Mouse (Mus musculus): ENCODE measurements around the gene Dcdc2a. TPM values are rescaled to one million over a fixed set of nuclear protein-coding genes. Genes with fewer than 3 reads are reported as not detected.

The Dcdc2a gene
- polyA plus RNA-seq (2014; fragmentation: Nextera tagmentation; extraction: Ambion mirVana): 2.2 and 2.6 TPM in 2 replicates

- peaks cover 2% of the 10 kb centered on the region; the same call in 1 of the 2 replicates for H3K9me3 ChIP-seq (ENCODE audit: control insufficient read depth, low read length)
- 4% methylated on average over 63 of the region's 63 CpGs for WGBS
- no peak within 1 kb of the TSS for H3K27ac ChIP-seq (replicated peaks; ENCODE audit: low read depth, low read length)
- H3K4me2 ChIP-seq (ENCODE audit: low read depth, severe bottlenecking): peak within 1 kb of the TSS; percentile 79
- DNase-seq (ENCODE audit: low spot score) (peak; percentile 47), ATAC-seq (ENCODE audit: insufficient number of reproducible peaks, low FRiP score, low TSS enrichment, low read depth) (peak; percentile 44; the same call in 1 of the 2 replicates)
- H3K4me3 ChIP-seq (ENCODE audit: low read depth, low read length): peak within 1 kb of the TSS; percentile 43
- H3K4me1 ChIP-seq (ENCODE audit: control insufficient read depth, insufficient read depth, low read length): peaks cover 3% of the 10 kb centered on the region; the same call in 1 of the 2 replicates
- no peaks in the 10 kb centered on the region for H3K36me3 ChIP-seq (ENCODE audit: control insufficient read depth, insufficient read depth, low read length)
- peaks cover 32% of the 10 kb centered on the region for H3K27me3 ChIP-seq (ENCODE audit: control insufficient read depth, insufficient read depth, low read length)
- H3K9ac ChIP-seq (ENCODE audit: low read length): peak within 1 kb of the TSS; percentile 35; the same call in 1 of the 2 replicates
Observed at GRCm38 (mm10) chr13:25055873-25056667, at the start of gene Dcdc2a. Dcdc2a (plus strand) TSS chr13:25056004.

GRCm38 (mm10) chr13:25007115-25007514, 48.7 kb upstream of the Dcdc2a start:
- Histone ChIP-seq H3K9me3 (ENCODE audit: control insufficient read depth, low read length) (no peaks in the 10 kb centered on the region), H3K4me3 (ENCODE audit: low read depth, low read length) (no peak overlapping the region), H3K27ac (replicated peaks; ENCODE audit: low read depth, low read length) (no peak overlapping the region), H3K9ac (ENCODE audit: low read length) (no peak overlapping the region), H3K4me1 (ENCODE audit: control insufficient read depth, insufficient read depth, low read length) (no peaks in the 10 kb centered on the region), H3K4me2 (ENCODE audit: low read depth, severe bottlenecking) (no peak overlapping the region), H3K36me3 (ENCODE audit: control insufficient read depth, insufficient read depth, low read length) (peaks cover 4% of the 10 kb centered on the region; the same call in 1 of the 2 replicates), H3K27me3 (ENCODE audit: control insufficient read depth, insufficient read depth, low read length) (no peaks in the 10 kb centered on the region)
- ATAC-seq (ENCODE audit: insufficient number of reproducible peaks, low FRiP score, low TSS enrichment, low read depth) (no peak), DNase-seq (ENCODE audit: low spot score) (no peak)
- 85% methylated on average over 6 of the region's 8 CpGs for WGBS

DNA sequence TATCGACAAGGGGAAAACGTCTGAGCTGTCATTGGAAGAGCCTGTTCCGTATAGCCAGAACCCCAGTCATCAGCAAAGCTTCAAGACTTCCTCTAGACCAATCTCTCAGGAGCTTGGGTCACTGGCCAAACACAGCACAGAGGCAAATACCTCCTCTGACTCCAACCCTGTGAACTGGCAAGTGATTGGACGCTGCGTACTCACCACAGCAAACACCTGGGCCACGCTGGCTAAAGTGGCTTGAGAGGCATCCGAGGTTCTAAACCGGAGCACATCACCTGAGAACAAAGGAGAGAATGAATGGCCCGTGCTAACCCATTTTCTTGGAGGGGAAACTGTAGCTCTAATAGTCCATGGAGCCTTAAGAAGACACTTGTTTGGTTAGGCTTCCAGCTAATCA, 37.5 kb upstream of the Dcdc2a start:
- Histone ChIP-seq H3K9me3 (ENCODE audit: control insufficient read depth, low read length) (no peaks in the 10 kb centered on the region), H3K9ac (ENCODE audit: low read length) (no peak overlapping the region), H3K4me2 (ENCODE audit: low read depth, severe bottlenecking) (no peak overlapping the region), H3K27me3 (ENCODE audit: control insufficient read depth, insufficient read depth, low read length) (no peaks in the 10 kb centered on the region), H3K27ac (replicated peaks; ENCODE audit: low read depth, low read length) (no peak overlapping the region), H3K4me3 (ENCODE audit: low read depth, low read length) (no peak overlapping the region), H3K36me3 (ENCODE audit: control insufficient read depth, insufficient read depth, low read length) (no peaks in the 10 kb centered on the region), H3K4me1 (ENCODE audit: control insufficient read depth, insufficient read depth, low read length) (no peaks in the 10 kb centered on the region)
- no peak for ATAC-seq (ENCODE audit: insufficient number of reproducible peaks, low FRiP score, low TSS enrichment, low read depth)
- WGBS: 88% methylated on average over 9 of the region's 9 CpGs
- DNase-seq (ENCODE audit: low spot score): no peak

DNA sequence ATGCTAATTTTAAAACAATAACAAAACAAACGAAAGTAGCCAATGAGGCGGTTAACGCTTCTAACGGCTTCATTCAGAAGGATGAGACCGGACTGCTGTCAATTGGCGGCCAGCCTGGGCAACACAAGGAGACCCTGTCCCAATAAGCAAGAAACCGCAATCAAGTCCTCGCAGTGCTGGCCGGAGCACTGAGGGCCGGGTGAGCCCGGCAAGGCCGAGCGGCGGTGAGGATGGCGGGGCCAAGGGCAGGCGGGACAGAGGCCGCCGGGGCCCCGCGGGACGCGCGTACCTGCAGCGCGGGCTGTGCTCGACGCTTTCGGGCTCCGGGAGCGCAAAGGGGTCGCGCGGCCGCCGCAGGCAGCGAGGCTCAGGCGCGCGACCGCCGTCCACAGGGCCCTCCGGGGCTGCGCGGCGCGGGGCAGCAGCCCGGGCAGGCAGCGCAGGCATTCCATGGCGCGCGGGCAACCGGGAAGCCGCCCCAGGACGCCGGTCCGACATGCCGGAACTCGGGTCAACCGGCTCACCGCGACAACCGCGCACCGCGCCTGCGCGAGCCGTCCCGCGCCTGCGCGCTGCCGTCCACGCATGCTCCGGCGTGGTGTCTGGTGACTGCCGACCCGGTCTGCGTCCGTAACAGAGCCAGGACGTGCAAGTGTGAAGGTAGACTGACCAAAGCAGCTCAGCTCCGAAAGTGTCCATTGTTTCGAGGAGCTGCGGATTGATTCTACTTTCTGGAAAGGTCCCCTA, 35.8 kb upstream of the Dcdc2a start, which contains the start of gene Mrs2:
Gene Mrs2 (minus strand): TSS at position 587 of the 747 bp plus-strand sequence.
- no peaks in the 10 kb centered on the region for H3K4me1 ChIP-seq (ENCODE audit: control insufficient read depth, insufficient read depth, low read length)
- peak within 1 kb of the TSS; percentile 85 for H3K4me3 ChIP-seq (ENCODE audit: low read depth, low read length)
- DNase-seq (ENCODE audit: low spot score) (peak; percentile 89), ATAC-seq (ENCODE audit: insufficient number of reproducible peaks, low FRiP score, low TSS enrichment, low read depth) (peak; percentile 89)
- no peaks in the 10 kb centered on the region for H3K9me3 ChIP-seq (ENCODE audit: control insufficient read depth, low read length)
- H3K27me3 ChIP-seq (ENCODE audit: control insufficient read depth, insufficient read depth, low read length): no peaks in the 10 kb centered on the region
- H3K27ac ChIP-seq (replicated peaks; ENCODE audit: low read depth, low read length): no peak within 1 kb of the TSS; the same call in 1 of the 2 replicates
- under 1% methylated on average over 77 of the region's 84 CpGs for WGBS
- H3K9ac ChIP-seq (ENCODE audit: low read length): peak within 1 kb of the TSS; percentile 88
- H3K4me2 ChIP-seq (ENCODE audit: low read depth, severe bottlenecking): peak within 1 kb of the TSS; percentile 76
- no peaks in the 10 kb centered on the region for H3K36me3 ChIP-seq (ENCODE audit: control insufficient read depth, insufficient read depth, low read length)

DNA sequence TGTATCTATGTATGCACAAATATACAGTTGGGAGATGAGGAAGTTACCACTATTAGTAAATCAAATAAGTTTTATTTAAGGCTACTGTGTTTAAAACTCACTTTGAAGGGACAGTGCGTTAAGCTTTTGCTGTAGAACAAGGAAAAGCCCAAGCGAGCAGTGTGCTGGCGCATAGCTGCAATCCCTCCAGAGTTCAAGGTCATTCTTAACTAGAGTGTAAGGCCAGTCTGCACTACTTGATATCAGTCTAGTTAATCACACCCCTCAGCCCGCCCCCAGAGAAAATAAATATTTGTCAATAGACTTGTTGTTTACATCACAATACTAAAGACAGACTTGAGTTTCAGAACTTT, 35.3 kb upstream of the Dcdc2a start:
- peak overlapping the region; percentile 76 for H3K4me2 ChIP-seq (ENCODE audit: low read depth, severe bottlenecking)
- no peaks in the 10 kb centered on the region for H3K27me3 ChIP-seq (ENCODE audit: control insufficient read depth, insufficient read depth, low read length)
- DNase-seq (ENCODE audit: low spot score) (no peak), ATAC-seq (ENCODE audit: insufficient number of reproducible peaks, low FRiP score, low TSS enrichment, low read depth) (no peak; the same call in 1 of the 2 replicates)
- H3K36me3 ChIP-seq (ENCODE audit: control insufficient read depth, insufficient read depth, low read length): no peaks in the 10 kb centered on the region
- H3K9ac ChIP-seq (ENCODE audit: low read length): peak overlapping the region; percentile 88; the same call in 1 of the 2 replicates
- WGBS: 56% methylated on average over 4 of the region's 4 CpGs
- peak overlapping the region; percentile 85 for H3K4me3 ChIP-seq (ENCODE audit: low read depth, low read length)
- no peaks in the 10 kb centered on the region for H3K4me1 ChIP-seq (ENCODE audit: control insufficient read depth, insufficient read depth, low read length)
- no peak overlapping the region for H3K27ac ChIP-seq (replicated peaks; ENCODE audit: low read depth, low read length)
- H3K9me3 ChIP-seq (ENCODE audit: control insufficient read depth, low read length): no peaks in the 10 kb centered on the region

GRCm38 (mm10) chr13:25022386-25022785, 33.4 kb upstream of the Dcdc2a start:
- H3K36me3 ChIP-seq (ENCODE audit: control insufficient read depth, insufficient read depth, low read length): no peaks in the 10 kb centered on the region
- H3K4me2 ChIP-seq (ENCODE audit: low read depth, severe bottlenecking): no peak overlapping the region
- DNase-seq (ENCODE audit: low spot score) (no peak), ATAC-seq (ENCODE audit: insufficient number of reproducible peaks, low FRiP score, low TSS enrichment, low read depth) (no peak)
- H3K27ac ChIP-seq (replicated peaks; ENCODE audit: low read depth, low read length): no peak overlapping the region
- no peak overlapping the region for H3K9ac ChIP-seq (ENCODE audit: low read length)
- H3K9me3 ChIP-seq (ENCODE audit: control insufficient read depth, low read length): no peaks in the 10 kb centered on the region
- WGBS: 75% methylated on average over 4 of the region's 4 CpGs
- H3K27me3 ChIP-seq (ENCODE audit: control insufficient read depth, insufficient read depth, low read length): no peaks in the 10 kb centered on the region
- no peaks in the 10 kb centered on the region for H3K4me1 ChIP-seq (ENCODE audit: control insufficient read depth, insufficient read depth, low read length)
- H3K4me3 ChIP-seq (ENCODE audit: low read depth, low read length): no peak overlapping the region

DNA sequence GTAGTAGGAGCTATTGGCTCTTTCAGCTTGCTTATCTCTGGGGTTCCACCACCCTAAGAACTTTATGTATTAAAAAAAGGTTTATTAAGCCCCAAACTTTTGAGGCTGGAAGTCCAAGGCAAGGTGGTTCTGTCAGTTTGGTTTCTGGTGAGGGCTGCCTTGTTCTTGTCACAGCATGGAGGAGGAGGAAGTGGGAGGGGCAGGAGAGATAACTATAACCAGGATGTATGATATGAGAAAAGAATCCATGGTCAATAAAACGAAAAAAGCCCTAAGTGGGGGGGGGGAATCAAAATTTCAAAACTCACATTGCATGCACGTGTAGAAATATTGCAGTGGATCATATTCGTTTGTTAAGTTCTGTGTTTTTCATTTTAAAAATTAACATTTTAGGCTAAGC, 32.7 kb upstream of the Dcdc2a start:
- H3K9ac ChIP-seq (ENCODE audit: low read length): no peak overlapping the region
- H3K4me3 ChIP-seq (ENCODE audit: low read depth, low read length): no peak overlapping the region
- DNase-seq (ENCODE audit: low spot score) (no peak), ATAC-seq (ENCODE audit: insufficient number of reproducible peaks, low FRiP score, low TSS enrichment, low read depth) (no peak)
- no peak overlapping the region for H3K4me2 ChIP-seq (ENCODE audit: low read depth, severe bottlenecking)
- H3K27me3 ChIP-seq (ENCODE audit: control insufficient read depth, insufficient read depth, low read length): no peaks in the 10 kb centered on the region
- no peaks in the 10 kb centered on the region for H3K4me1 ChIP-seq (ENCODE audit: control insufficient read depth, insufficient read depth, low read length)
- no peak overlapping the region for H3K27ac ChIP-seq (replicated peaks; ENCODE audit: low read depth, low read length)
- no peaks in the 10 kb centered on the region for H3K9me3 ChIP-seq (ENCODE audit: control insufficient read depth, low read length)
- H3K36me3 ChIP-seq (ENCODE audit: control insufficient read depth, insufficient read depth, low read length): no peaks in the 10 kb centered on the region
- 85% methylated on average over 3 of the region's 3 CpGs for WGBS

- no peak overlapping the region for H3K4me2 ChIP-seq (ENCODE audit: low read depth, severe bottlenecking)
- H3K27ac ChIP-seq (replicated peaks; ENCODE audit: low read depth, low read length): no peak overlapping the region
- ATAC-seq (ENCODE audit: insufficient number of reproducible peaks, low FRiP score, low TSS enrichment, low read depth) (no peak), DNase-seq (ENCODE audit: low spot score) (peak; percentile 58)
- no peaks in the 10 kb centered on the region for H3K36me3 ChIP-seq (ENCODE audit: control insufficient read depth, insufficient read depth, low read length)
- H3K9ac ChIP-seq (ENCODE audit: low read length): no peak overlapping the region
- H3K4me3 ChIP-seq (ENCODE audit: low read depth, low read length): no peak overlapping the region
- WGBS: 18% methylated on average over 2 of the region's 2 CpGs
- H3K27me3 ChIP-seq (ENCODE audit: control insufficient read depth, insufficient read depth, low read length): no peaks in the 10 kb centered on the region
- H3K4me1 ChIP-seq (ENCODE audit: control insufficient read depth, insufficient read depth, low read length): no peaks in the 10 kb centered on the region
- H3K9me3 ChIP-seq (ENCODE audit: control insufficient read depth, low read length): no peaks in the 10 kb centered on the region
Observed at GRCm38 (mm10) chr13:25024655-25025054, 31.1 kb upstream of the Dcdc2a start.

All from limb, embryonic 11.5 days (tissue).